Mouse (Mus musculus) common myeloid progenitor, adult 5-6 weeks (primary cell): ENCODE results near the gene Exoc2. TPM values are rescaled to one million over a fixed set of nuclear protein-coding genes. Genes with fewer than 3 reads are reported as not detected.

Experiments
- ATAC-seq: replicated peaks from 2 replicates; pipeline ENCODE4 v1.8.0; 2016; ENCODE audit warnings: low read depth, mild to moderate bottlenecking, moderate TSS enrichment, inconsistent platforms; ENCODE audit not compliant: poor library complexity, severe bottlenecking
- total RNA-seq: library from RNA; stranded (forward); fragments of 200-1000, 187-1606 nt; gene quantifications from 2 replicates; pipeline ENCODE4 v1.2.3, GENCODE M21; 2017

The Exoc2 gene
- total RNA-seq, result 50.5 and 56.9 TPM in 2 replicates

DNA sequence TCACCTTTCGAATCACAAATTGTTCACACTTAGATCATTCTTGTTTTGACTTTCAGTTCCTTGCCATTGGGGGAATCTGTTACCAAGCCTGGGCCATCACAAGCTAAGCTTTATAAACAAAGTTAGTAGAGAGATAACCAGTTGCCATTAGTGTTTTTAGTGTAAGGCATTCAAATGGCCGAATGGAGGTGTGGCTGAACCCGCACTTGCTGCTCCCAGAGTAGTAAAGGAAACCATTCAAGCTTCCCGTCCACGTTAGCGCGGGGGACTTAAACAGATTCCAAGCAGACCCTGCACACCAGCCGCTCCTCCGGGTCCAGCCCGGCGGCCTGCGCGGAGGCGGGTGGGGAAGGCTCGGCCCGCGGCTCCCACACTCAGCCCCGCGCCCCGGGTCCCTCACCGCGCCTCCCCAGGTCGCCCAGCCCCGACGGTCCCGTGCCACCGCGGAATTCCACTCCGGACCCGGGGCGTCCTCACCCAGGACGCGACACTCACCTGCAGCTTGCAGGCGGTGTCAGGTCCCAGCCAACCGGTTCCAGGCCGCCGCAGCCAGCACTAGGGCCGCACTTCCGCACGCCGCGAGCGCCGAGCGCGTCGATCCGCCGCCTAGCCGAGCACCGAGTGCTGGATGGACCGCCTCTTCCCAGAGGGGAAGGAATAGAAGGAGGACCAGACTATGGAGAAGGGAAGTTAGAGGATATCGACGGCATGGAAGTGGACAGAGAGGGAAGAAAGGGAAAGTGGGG is at the start of gene Exoc2, which contains the start of gene Gm5447:
Gene Exoc2, minus strand, starts transcription at position 593 of the 746 bp plus-strand sequence.
Gene Gm5447, plus strand, starts transcription at position 704 of the 746 bp plus-strand sequence.
- ATAC-seq, result peak; percentile 78

- no peak for ATAC-seq
These were observed 49.8 kb upstream of the Exoc2 start for GRCm38 (mm10) chr13:31023664-31024063.

DNA sequence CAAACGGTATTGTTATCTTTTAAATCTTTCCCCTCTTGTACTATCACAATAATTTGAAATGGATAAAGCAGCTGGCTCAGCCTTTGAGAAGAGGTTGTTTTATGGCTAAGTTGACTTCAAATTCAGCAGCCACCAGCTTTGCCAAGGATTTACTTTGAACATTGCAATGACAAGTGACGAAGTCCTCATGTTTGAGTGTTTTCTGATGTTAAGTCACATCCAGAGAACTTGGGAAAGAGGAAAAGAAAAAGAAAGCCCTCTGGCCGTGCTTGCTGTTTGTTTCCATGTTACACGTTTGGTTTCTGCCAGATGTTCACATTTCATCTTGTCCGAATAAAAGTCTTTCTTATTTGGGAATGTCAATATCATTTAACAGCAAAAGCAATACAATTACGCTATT is 48.0 kb upstream of the Exoc2 start:
- no peak for ATAC-seq

DNA sequence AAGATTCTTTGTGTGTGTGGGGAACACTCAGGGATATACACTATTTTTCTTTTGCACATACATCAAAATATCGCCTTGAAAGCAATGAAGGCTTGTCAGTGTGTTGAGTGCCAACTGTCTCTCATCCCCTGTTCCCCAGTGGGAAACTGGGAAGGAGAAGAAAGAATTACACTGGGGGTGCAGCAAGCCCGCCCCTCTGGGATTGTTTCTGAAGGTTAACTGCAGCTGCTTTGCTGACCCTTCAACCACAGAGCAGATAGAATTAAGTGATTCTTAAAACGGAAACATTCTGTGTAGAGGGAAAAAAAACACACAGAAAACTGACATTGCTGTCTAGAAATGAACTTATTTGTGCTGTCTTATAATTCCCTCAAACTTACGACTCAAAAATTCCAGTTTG is 47.6 kb upstream of the Exoc2 start:
- no peak for ATAC-seq

DNA sequence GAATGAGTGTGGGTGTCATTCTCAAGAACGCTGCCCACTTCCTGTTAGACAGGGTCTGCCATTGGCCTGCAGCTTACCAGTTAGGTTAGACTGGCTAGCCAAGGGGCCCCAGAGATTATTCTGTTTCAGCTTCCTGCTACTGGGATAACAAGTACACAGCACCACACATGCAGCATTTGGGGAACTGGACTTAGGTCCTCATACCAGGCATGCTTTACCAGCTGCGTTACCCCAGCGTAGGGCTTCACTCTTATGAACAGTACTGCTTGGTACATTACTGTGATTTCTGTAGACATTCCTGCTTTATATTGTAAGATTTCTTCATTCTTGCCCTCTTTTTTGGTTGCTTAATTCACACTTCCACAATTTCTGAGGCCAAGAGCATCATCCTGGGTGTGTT is 43.7 kb upstream of the Exoc2 start:
- ATAC-seq, result peak; percentile 58

GRCm38 (mm10) chr13:31004995-31005394 is 31.1 kb upstream of the Exoc2 start:
- peak; percentile 83 for ATAC-seq

GRCm38 (mm10) chr13:31004458-31004857 is 30.6 kb upstream of the Exoc2 start:
- no peak for ATAC-seq

DNA sequence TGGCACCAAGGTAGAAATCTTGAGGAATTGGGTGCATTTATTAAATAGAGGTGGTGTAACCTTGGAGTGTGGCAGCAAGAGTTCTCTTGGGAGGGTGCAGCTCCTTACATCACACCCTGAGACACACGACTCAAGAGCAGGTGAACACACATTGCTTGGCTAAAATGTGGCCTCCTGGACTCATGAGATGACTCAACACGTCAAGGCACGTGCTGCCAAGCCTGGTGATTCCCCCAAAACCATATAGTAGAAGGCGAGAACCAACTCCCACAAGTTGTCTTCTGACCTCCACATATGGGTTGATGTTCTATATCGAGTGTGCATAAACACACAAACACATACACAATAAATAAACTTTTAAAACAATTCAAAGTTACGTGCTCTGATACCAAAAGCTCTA is 25.9 kb upstream of the Exoc2 start:
- ATAC-seq, result no peak

DNA sequence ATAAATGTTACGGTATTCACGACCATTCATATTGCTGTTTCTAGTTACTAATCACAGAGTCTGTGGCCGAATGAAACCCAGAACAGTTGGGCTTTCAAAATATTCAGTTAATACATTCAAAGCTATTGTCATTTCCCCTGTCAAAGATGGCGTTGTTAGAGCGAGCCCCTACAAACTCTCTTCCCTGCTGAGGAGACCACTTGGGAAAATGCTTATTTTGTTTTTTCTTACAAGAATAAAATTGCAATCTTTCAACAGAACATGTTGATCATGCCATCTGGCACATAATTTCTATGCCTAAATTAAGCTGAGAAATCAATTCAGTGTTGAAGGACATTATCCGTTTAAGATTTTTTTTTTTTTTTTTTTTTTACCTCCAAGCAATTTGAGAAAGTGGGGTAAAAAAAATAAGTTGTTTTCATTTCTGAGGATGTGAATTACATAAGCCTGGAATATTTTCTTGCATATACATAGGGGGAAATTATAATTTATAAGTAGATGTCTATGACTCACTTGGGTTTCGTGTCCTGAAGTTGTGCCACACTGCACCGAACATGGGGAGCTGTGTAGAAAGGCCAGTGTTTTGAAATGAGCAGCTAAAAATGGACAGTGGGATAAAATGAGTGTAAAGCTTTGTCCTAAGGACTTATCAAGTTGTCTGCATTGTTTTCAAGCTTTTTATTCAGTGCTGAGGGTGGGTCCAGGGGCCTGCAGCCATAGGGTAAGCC is 23.8 kb upstream of the Exoc2 start:
- ATAC-seq, result no peak

- ATAC-seq, result peak; percentile 84
These were observed 20.5 kb upstream of the Exoc2 start for GRCm38 (mm10) chr13:30994249-30994858.

DNA sequence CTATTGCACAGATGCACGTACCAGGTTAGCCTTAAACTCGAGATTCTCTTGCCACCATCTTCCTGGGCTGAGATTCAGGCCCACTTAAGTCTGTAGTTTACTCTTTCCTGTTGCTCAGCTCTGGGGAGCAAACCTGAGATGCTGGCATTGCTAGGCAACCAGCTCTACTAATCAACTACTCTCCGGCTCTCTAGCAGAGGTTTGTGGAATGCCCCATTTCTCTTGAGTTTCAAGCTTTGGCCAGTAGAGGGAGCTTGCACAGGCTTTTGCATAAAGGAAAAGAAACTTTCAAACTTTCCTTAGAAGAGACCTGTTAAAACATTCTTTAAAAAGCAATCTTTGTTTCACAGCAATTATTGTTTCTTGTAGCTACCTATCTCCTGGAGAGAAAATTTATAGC is 19.9 kb upstream of the Exoc2 start:
- ATAC-seq, result peak; percentile 65

DNA sequence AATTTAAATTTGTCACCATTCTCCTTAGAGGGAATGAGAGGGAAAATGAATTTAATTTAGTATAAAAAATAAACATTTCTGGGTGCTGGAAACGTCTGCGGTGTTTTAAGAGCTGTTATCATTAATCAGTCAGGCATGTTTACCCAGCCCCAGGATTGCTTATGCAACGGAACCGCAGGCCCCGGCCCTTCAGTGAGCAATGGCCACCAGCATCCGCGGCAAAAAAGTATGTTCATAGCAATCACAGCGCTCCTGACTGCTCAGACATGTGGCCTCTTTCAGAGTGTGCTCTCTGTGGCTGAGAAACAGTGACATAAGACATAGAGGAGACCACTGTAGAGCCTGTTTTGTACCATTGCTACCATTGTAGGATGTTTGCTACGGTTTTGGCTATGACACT is 16.3 kb upstream of the Exoc2 start:
- no peak for ATAC-seq

GRCm38 (mm10) chr13:30989710-30990109 is 15.8 kb upstream of the Exoc2 start:
- no peak for ATAC-seq

- peak; percentile 56 for ATAC-seq
These were observed 13.8 kb upstream of the Exoc2 start for GRCm38 (mm10) chr13:30987686-30988085.

GRCm38 (mm10) chr13:30986934-30987455 is 13.1 kb upstream of the Exoc2 start:
- ATAC-seq, result peak; percentile 56

GRCm38 (mm10) chr13:30985598-30986466 is 11.9 kb upstream of the Exoc2 start:
- ATAC-seq, result peak; percentile 23

- ATAC-seq, result no peak
These were observed 11.3 kb upstream of the Exoc2 start for GRCm38 (mm10) chr13:30985275-30985597.

- ATAC-seq, result peak; percentile 93
These were observed 7.8 kb upstream of the Exoc2 start for GRCm38 (mm10) chr13:30981666-30982065.

DNA sequence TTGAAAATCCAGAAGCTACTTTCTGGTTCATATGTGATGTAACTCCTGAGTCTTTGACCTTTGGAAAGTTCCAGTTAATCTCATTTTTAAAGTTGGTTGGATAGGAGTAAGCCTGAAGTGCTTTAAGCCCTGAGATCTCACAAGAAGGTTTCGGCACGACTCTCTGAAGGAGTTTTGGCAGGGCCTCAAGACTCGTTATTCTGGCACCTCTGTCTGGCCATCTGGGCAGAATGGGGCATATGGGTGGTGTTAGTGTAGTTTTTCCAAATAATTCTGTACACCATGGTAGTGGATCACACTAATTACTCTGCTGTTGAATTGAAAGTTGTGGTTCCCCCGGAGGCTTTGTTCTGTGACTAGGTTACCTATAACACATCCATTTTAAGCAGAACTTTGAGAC is 4.3 kb upstream of the Exoc2 start:
- no peak for ATAC-seq

- no peak for ATAC-seq
These were observed 2.7 kb upstream of the Exoc2 start for GRCm38 (mm10) chr13:30976536-30977084.
